Mouse (Mus musculus): Measurements from ENCODE around the gene Gm32802. TPM values are rescaled to one million over a fixed set of nuclear protein-coding genes. Genes with fewer than 3 reads are reported as not detected.

Gm32802 gene
- total RNA-seq (2023) = 1.1 TPM

GRCm38 (mm10) chr10:118258388-118258787, at the start of gene Gm32802:
Gene Gm32802, plus strand, starts transcription at chr10:118258688.

GRCm38 (mm10) chr10:118240680-118241079, 17.8 kb upstream of the Gm32802 start, which contains the start of gene Gm32717:
Gene Gm32717, minus strand, starts transcription at chr10:118240780.

DNA sequence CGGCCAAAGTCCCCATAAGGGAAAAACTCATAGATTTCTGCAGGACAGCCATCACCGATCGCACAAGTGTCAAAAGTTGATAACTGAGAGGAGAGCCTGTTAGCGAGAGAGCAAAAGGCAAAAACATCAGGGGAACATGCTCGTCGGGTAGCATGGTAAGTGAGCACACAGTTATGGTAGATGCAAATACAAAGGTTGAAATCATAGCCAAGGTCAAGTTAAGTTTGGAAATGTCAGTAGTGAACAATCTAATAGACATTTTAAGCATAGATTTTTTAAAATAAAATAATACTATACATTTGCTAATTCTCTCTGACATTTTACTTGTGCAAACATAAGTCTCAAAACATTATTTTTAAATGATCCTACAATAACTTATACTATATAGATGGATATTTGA, 36.5 kb downstream of the Gm32802 start, which contains the start of gene Iltifb:
Iltifb (minus strand) TSS at position 101 of the 400 bp plus-strand sequence.

Other genes starting within 250 kb of the Gm32802 start
- 7.3 TPM for gene Mdm1, start 116.9 kb upstream of the Gm32802 start, total RNA-seq (2023)
- gene Il22, start 53.7 kb upstream of the Gm32802 start, total RNA-seq (2023) = not detected
- 1.1 TPM for gene Gm32717, start 17.9 kb upstream of the Gm32802 start, total RNA-seq (2023)
- gene Iltifb, start 36.4 kb downstream of the Gm32802 start, total RNA-seq (2023) = not detected
- not detected for gene Gm9040, start 68.3 kb downstream of the Gm32802 start, total RNA-seq (2023)
- gene Gm9044, start 73.7 kb downstream of the Gm32802 start, total RNA-seq (2023) = not detected
- gene Gm9045, start 79.1 kb downstream of the Gm32802 start, total RNA-seq (2023) = not detected
- gene Gm9046, start 84.6 kb downstream of the Gm32802 start, total RNA-seq (2023) = not detected
- gene Gm9048, start 90.0 kb downstream of the Gm32802 start, total RNA-seq (2023) = not detected
- gene Gm9049, start 95.4 kb downstream of the Gm32802 start, total RNA-seq (2023) = not detected
- 4.9 TPM for gene Ifng, start 182.4 kb downstream of the Gm32802 start, total RNA-seq (2023)